Mouse (Mus musculus): ENCODE results near the gene Myo5a. TPM values are rescaled to one million over a fixed set of nuclear protein-coding genes. Genes with fewer than 3 reads are reported as not detected.

The Myo5a gene
- polyA plus RNA-seq, 1 experiment, result 14.0 TPM

GRCm38 (mm10) chr9:75034691-75035090 is 36.1 kb upstream of the Myo5a start:
- Histone ChIP-seq H3K27me3 (replicated peaks; ENCODE audit: control insufficient read depth, insufficient read depth, low read length) (no peaks in the 10 kb centered on the region), H3K4me3 (ENCODE audit: insufficient read depth, low read depth, low read length) (no peak overlapping the region), H3K27ac (ENCODE audit: insufficient read depth, low read depth, low read length) (no peak overlapping the region), H3K36me3 (ENCODE audit: control insufficient read depth, insufficient read depth, low read length) (0 out of 2 replicates have a peak, but pooled peaks cover 3% of the 10 kb centered on the region), H3K4me1 (ENCODE audit: control insufficient read depth, insufficient read depth, low read length) (peaks cover 11% of the 10 kb centered on the region)
- TF ChIP-seq CTCF (conservative IDR thresholded peaks at IDR 0.05; ENCODE audit: insufficient read depth, insufficient read length, low read depth, low read length) (no peak), POLR2A (IDR thresholded peaks at IDR 0.05; ENCODE audit: low read depth, low read length) (no peak)
- no peak for DNase-seq
- WGBS, result 26% methylated on average over 1 of the region's 1 CpGs

GRCm38 (mm10) chr9:75035944-75036343 is 34.9 kb upstream of the Myo5a start:
- Histone ChIP-seq H3K27ac (ENCODE audit: insufficient read depth, low read depth, low read length) (no peak overlapping the region), H3K27me3 (replicated peaks; ENCODE audit: control insufficient read depth, insufficient read depth, low read length) (no peaks in the 10 kb centered on the region), H3K4me1 (ENCODE audit: control insufficient read depth, insufficient read depth, low read length) (peaks cover 17% of the 10 kb centered on the region), H3K4me3 (ENCODE audit: insufficient read depth, low read depth, low read length) (no peak overlapping the region), H3K36me3 (ENCODE audit: control insufficient read depth, insufficient read depth, low read length) (0 out of 2 replicates have a peak, but pooled peaks cover 3% of the 10 kb centered on the region)
- TF ChIP-seq POLR2A (IDR thresholded peaks at IDR 0.05; ENCODE audit: low read depth, low read length) (no peak), CTCF (conservative IDR thresholded peaks at IDR 0.05; ENCODE audit: insufficient read depth, insufficient read length, low read depth, low read length) (no peak)
- DNase-seq, result no peak
- WGBS, result 79% methylated on average over 4 of the region's 4 CpGs

- Histone ChIP-seq H3K27me3 (replicated peaks; ENCODE audit: control insufficient read depth, insufficient read depth, low read length) (no peaks in the 10 kb centered on the region), H3K36me3 (ENCODE audit: control insufficient read depth, insufficient read depth, low read length) (no peaks in the 10 kb centered on the region; the same call in 1 of the 2 replicates), H3K27ac (ENCODE audit: insufficient read depth, low read depth, low read length) (peak within 1 kb of the TSS; percentile 56), H3K4me1 (ENCODE audit: control insufficient read depth, insufficient read depth, low read length) (peaks cover 24% of the 10 kb centered on the region), H3K4me3 (ENCODE audit: insufficient read depth, low read depth, low read length) (peak within 1 kb of the TSS; percentile 90)
- DNase-seq, result peak; percentile 92
- TF ChIP-seq POLR2A (IDR thresholded peaks at IDR 0.05; ENCODE audit: low read depth, low read length), result peak; percentile 58
- no peak for TF ChIP-seq CTCF (conservative IDR thresholded peaks at IDR 0.05; ENCODE audit: insufficient read depth, insufficient read length, low read depth, low read length)
- under 1% methylated on average over 73 of the region's 73 CpGs for WGBS
These were observed 33.1 kb upstream of the Myo5a start, which contains the start of gene Arpp19 for GRCm38 (mm10) chr9:75037451-75038356. Gene Arpp19 (plus strand): TSS chr9:75037614.

GRCm38 (mm10) chr9:75038357-75038688 is 32.5 kb upstream of the Myo5a start:
- WGBS, result 1% methylated on average over 10 of the region's 10 CpGs
- Histone ChIP-seq H3K4me3 (ENCODE audit: insufficient read depth, low read depth, low read length) (peak overlapping the region; percentile 90), H3K4me1 (ENCODE audit: control insufficient read depth, insufficient read depth, low read length) (peaks cover 24% of the 10 kb centered on the region), H3K36me3 (ENCODE audit: control insufficient read depth, insufficient read depth, low read length) (peaks cover 2% of the 10 kb centered on the region; the same call in 1 of the 2 replicates), H3K27me3 (replicated peaks; ENCODE audit: control insufficient read depth, insufficient read depth, low read length) (no peaks in the 10 kb centered on the region), H3K27ac (ENCODE audit: insufficient read depth, low read depth, low read length) (peak overlapping the region; percentile 51)
- TF ChIP-seq CTCF (conservative IDR thresholded peaks at IDR 0.05; ENCODE audit: insufficient read depth, insufficient read length, low read depth, low read length), result no peak
- no peak for DNase-seq

GRCm38 (mm10) chr9:75040566-75040965 is 30.2 kb upstream of the Myo5a start:
- no peak for TF ChIP-seq POLR2A (IDR thresholded peaks at IDR 0.05; ENCODE audit: low read depth, low read length)
- TF ChIP-seq CTCF (conservative IDR thresholded peaks at IDR 0.05; ENCODE audit: insufficient read depth, insufficient read length, low read depth, low read length), result no peak
- peak; percentile 66 for DNase-seq
- WGBS, result 37% methylated on average over 2 of the region's 2 CpGs
- Histone ChIP-seq H3K4me3 (ENCODE audit: insufficient read depth, low read depth, low read length) (no peak overlapping the region), H3K27me3 (replicated peaks; ENCODE audit: control insufficient read depth, insufficient read depth, low read length) (no peaks in the 10 kb centered on the region), H3K36me3 (ENCODE audit: control insufficient read depth, insufficient read depth, low read length) (peaks cover 2% of the 10 kb centered on the region; the same call in 1 of the 2 replicates), H3K27ac (ENCODE audit: insufficient read depth, low read depth, low read length) (peak overlapping the region; percentile 80), H3K4me1 (ENCODE audit: control insufficient read depth, insufficient read depth, low read length) (peaks cover 23% of the 10 kb centered on the region)

- DNase-seq, result no peak
- no peaks in the 10 kb centered on the region for H3K27me3 ChIP-seq (replicated peaks; ENCODE audit: control insufficient read depth, insufficient read depth, low read length)
- peaks cover 2% of the 10 kb centered on the region; the same call in 1 of the 2 replicates for H3K36me3 ChIP-seq (ENCODE audit: control insufficient read depth, insufficient read depth, low read length)
- peak overlapping the region; percentile 38 for H3K27ac ChIP-seq (ENCODE audit: insufficient read depth, low read depth, low read length)
- H3K4me3 ChIP-seq (ENCODE audit: insufficient read depth, low read depth, low read length), result no peak overlapping the region
- H3K4me1 ChIP-seq (ENCODE audit: control insufficient read depth, insufficient read depth, low read length), result peaks cover 24% of the 10 kb centered on the region
- TF ChIP-seq POLR2A (IDR thresholded peaks at IDR 0.05; ENCODE audit: low read depth, low read length) (no peak), CTCF (conservative IDR thresholded peaks at IDR 0.05; ENCODE audit: insufficient read depth, insufficient read length, low read depth, low read length) (no peak)
- 72% methylated on average over 2 of the region's 2 CpGs for WGBS
These were observed 28.8 kb upstream of the Myo5a start for GRCm38 (mm10) chr9:75041840-75042525.

- Histone ChIP-seq H3K4me1 (ENCODE audit: control insufficient read depth, insufficient read depth, low read length) (peaks cover 24% of the 10 kb centered on the region), H3K4me3 (ENCODE audit: insufficient read depth, low read depth, low read length) (no peak overlapping the region), H3K36me3 (ENCODE audit: control insufficient read depth, insufficient read depth, low read length) (peaks cover 2% of the 10 kb centered on the region; the same call in 1 of the 2 replicates), H3K27me3 (replicated peaks; ENCODE audit: control insufficient read depth, insufficient read depth, low read length) (no peaks in the 10 kb centered on the region), H3K27ac (ENCODE audit: insufficient read depth, low read depth, low read length) (no peak overlapping the region)
- WGBS, result 78% methylated on average over 2 of the region's 2 CpGs
- TF ChIP-seq CTCF (conservative IDR thresholded peaks at IDR 0.05; ENCODE audit: insufficient read depth, insufficient read length, low read depth, low read length) (no peak), POLR2A (IDR thresholded peaks at IDR 0.05; ENCODE audit: low read depth, low read length) (no peak)
- no peak for DNase-seq
These were observed 27.6 kb upstream of the Myo5a start for GRCm38 (mm10) chr9:75043191-75043590.
